Mouse (Mus musculus): ENCODE results near the gene Dmac2.

- TF ChIP-seq CTCF (conservative IDR thresholded peaks at IDR 0.05; ENCODE audit: low read length): no peak
- TF ChIP-seq NANOG (IDR thresholded peaks at IDR 0.05; ENCODE audit: borderline replicate concordance, low read length): no peak
These were observed 7.7 kb upstream of the Dmac2 start for GRCm38 (mm10) chr7:25611501-25611900.

Measured in E14TG2a.4 (cell line).